18 mouse cellular contexts compared by ENCODE assay signal in genomic region chr10:4590956-4591355, GRCm38 (mm10). TPM values are rescaled to one million over a fixed set of nuclear protein-coding genes. Genes with fewer than 3 reads are reported as not detected.
DNase-seq lines count a peak whose midpoint lies in the region; ATAC-seq and TF ChIP-seq lines count a peak whose summit lies in the region.
"Had no signal": no experiment of that assay in that cellular context is flagged by ENCODE, and none has a peak within 500 bp of the region (broad histone marks: within the 10 kb centered on the region; RNA-seq: fewer than 3 reads in every experiment).

No protein-coding gene starts in this region.

- no peaks in the 10 kb centered on the region for H3K79me2 ChIP-seq in liver, adult 2 months (ENCODE audit: control insufficient read depth, insufficient read depth, low read length)

- no peak for ATAC-seq in liver, embryonic 11.5 days (replicated peaks; ENCODE audit: low FRiP score)
- ATAC-seq: activated CD4-positive, CD25-positive, alpha-beta regulatory T cell, adult 4 months; CD4-positive, CD25-positive, alpha-beta regulatory T cell, adult 4 months; Patski had no signal

- H3K4me2 ChIP-seq in liver, embryonic 11.5 days: no peak overlapping the region

- no peak for TF ChIP-seq POLR2A in liver, adult 2 months (IDR thresholded peaks at IDR 0.05; ENCODE audit: extremely low read depth, insufficient read depth, low read length)

- no peak overlapping the region for H3K4me3 ChIP-seq in liver, adult 2 months (ENCODE audit: insufficient read depth, low read depth, low read length)
- no peak overlapping the region for H3K4me3 ChIP-seq in liver, embryonic 11.5 days (ENCODE audit: low read depth, low read length)

- DNase-seq in liver, adult 2 months (ENCODE audit: extremely low read depth, low read depth, low spot score): peak; percentile 91
- DNase-seq in liver, embryonic 11.5 days (ENCODE audit: low spot score): no peak
- DNase-seq: adrenal gland, adult 2 months; adrenal gland, adult 8-10 months; adrenal gland, postnatal 10 days; adrenal gland, postnatal 14 days; adrenal gland, postnatal 25 days; adrenal gland, postnatal 36 days; B cell, adult 2 months; cerebellum, adult 11 months; cerebellum, adult 11-12 months; cerebellum, adult 18-20 months; cerebellum, adult 2 months had no signal

- H3K9ac ChIP-seq in liver, adult 2 months (ENCODE audit: low read depth, low read length): no peak overlapping the region
- H3K9ac ChIP-seq in liver, embryonic 11.5 days (ENCODE audit: low read depth, low read length): no peak overlapping the region

- H3K27me3 ChIP-seq in liver, adult 2 months (ENCODE audit: control insufficient read depth, insufficient read depth, low read length): no peaks in the 10 kb centered on the region
- H3K27me3 ChIP-seq in liver, embryonic 11.5 days (replicated peaks; ENCODE audit: control insufficient read depth, insufficient read depth, low read length): no peaks in the 10 kb centered on the region
- H3K27me3 ChIP-seq: CH12.LX, Patski had no signal

- no peaks in the 10 kb centered on the region for H3K9me3 ChIP-seq in liver, embryonic 11.5 days (ENCODE audit: control insufficient read depth, low read length)
- H3K9me3 ChIP-seq: G1E had no signal

- WGBS in liver, adult 2 months: 28% methylated on average over 8 of the region's 8 CpGs
- 77% methylated on average over 8 of the region's 8 CpGs for WGBS in liver, embryonic 11.5 days

- no peak for TF ChIP-seq CTCF in liver, adult 2 months (IDR thresholded peaks at IDR 0.05; ENCODE audit: low read depth, low read length)

- no peak overlapping the region for H3K27ac ChIP-seq in liver, adult 2 months (replicated peaks; ENCODE audit: insufficient read depth, low read depth, low read length)
- no peak overlapping the region for H3K27ac ChIP-seq in liver, embryonic 11.5 days (ENCODE audit: low read depth, low read length)

- no peaks in the 10 kb centered on the region for H3K36me3 ChIP-seq in liver, adult 2 months (ENCODE audit: control insufficient read depth, insufficient read depth, low read length)
- no peaks in the 10 kb centered on the region for H3K36me3 ChIP-seq in liver, embryonic 11.5 days (ENCODE audit: control insufficient read depth, insufficient read depth, low read length)
- H3K36me3 ChIP-seq: G1E had no signal

- peaks cover 9% of the 10 kb centered on the region; the same call in 1 of the 2 replicates for H3K4me1 ChIP-seq in liver, adult 2 months (ENCODE audit: control insufficient read depth, insufficient read depth, low read length)
- H3K4me1 ChIP-seq in liver, embryonic 11.5 days (replicated peaks; ENCODE audit: control insufficient read depth, insufficient read depth, low read length): no peaks in the 10 kb centered on the region

RNA-seq across cellular contexts. Expression of gene Esr1, which starts 20.4 kb away (rescaled TPM):
- total RNA-seq in liver, adult 2 months (2014; rRNA removed): 30.3 and 36.3 TPM in 2 replicates
- polyA plus RNA-seq in liver, adult 2 months (2012; rRNA removed): 12.2 and 18.8 TPM in 2 replicates
- 0.05 and 0.14 TPM in 2 replicates for polyA plus RNA-seq in liver, embryonic 11.5 days (2014; fragmentation: Nextera tagmentation; extraction: Ambion mirVana)
- polyA plus RNA-seq: G1E had no signal

Comparison
In these comparisons a context has a peak if more than half of its experiments do, and no peak if none do; other contexts are left out.
1. RNA of gene Esr1, which starts 20.4 kb away (polyA plus RNA-seq): 12.2 to 18.8 TPM in liver, adult 2 months; 0.05 to 0.14 TPM in liver, embryonic 11.5 days; every median in the first group is over 10 times any median in the second.